Mouse (Mus musculus) ES-E14 (cell line): ENCODE results near the gene Noc3l. TPM values are rescaled to one million over a fixed set of nuclear protein-coding genes. Genes with fewer than 3 reads are reported as not detected.

Experiments
- DNase-seq: peaks from one replicate; pipeline ENCODE4 v3.0.0-alpha.2; 2013; ENCODE audit warnings: low read depth, low spot score
- H3K27ac ChIP-seq: 2 replicates; pipeline ENCODE4 v1.5.1; 2012; ENCODE audit warnings: low read depth, mild to moderate bottlenecking, low read length, moderate library complexity, mixed read lengths; ENCODE audit not compliant: poor library complexity, insufficient read depth, severe bottlenecking
- H3K36me3 ChIP-seq: 2 replicates; pipeline ENCODE4 v1.6.1; 2012; ENCODE audit warnings: mild to moderate bottlenecking, low read length, moderate library complexity, mixed read lengths; ENCODE audit not compliant: control insufficient read depth, poor library complexity, insufficient read depth, severe bottlenecking
- H3K4me1 ChIP-seq, 2 experiments: fragments of 150-350 bp in 1 of 2; sonication (generic) in 1 of 2; 2 replicates each; pipeline ENCODE4 v1.6.1; 2012; ENCODE audit warnings: low read length in 2 of 2, mild to moderate bottlenecking in 1 of 2, mixed read lengths in 1 of 2; ENCODE audit not compliant: control insufficient read depth in 2 of 2, insufficient read depth in 2 of 2, poor library complexity in 1 of 2
- H3K4me3 ChIP-seq, 2 experiments: fragments of 150-350 bp in 1 of 2; sonication (generic) in 1 of 2; 2 replicates each; pipeline ENCODE4 v1.5.1; 2012; ENCODE audit warnings: low read length in 2 of 2, low read depth in 1 of 2, mild to moderate bottlenecking in 1 of 2, mixed read lengths in 1 of 2; ENCODE audit not compliant: insufficient read depth in 1 of 2, poor library complexity in 1 of 2, severe bottlenecking in 1 of 2
- H3K9ac ChIP-seq: 2 replicates; pipeline ENCODE4 v1.6.1; 2012; ENCODE audit warnings: low read depth, mild to moderate bottlenecking, low read length, mixed read lengths; ENCODE audit not compliant: poor library complexity, insufficient read depth, severe bottlenecking
- H3K9me3 ChIP-seq: fragments of 150-350 bp; sonication (generic); 2 replicates; pipeline ENCODE4 v1.6.1; 2012; ENCODE audit warnings: low read depth, mild to moderate bottlenecking, low read length; ENCODE audit not compliant: control insufficient read depth, insufficient read depth
- CHD2 ChIP-seq: IDR thresholded peaks from 2 replicates; pipeline ENCODE4 v1.6.1; 2014; ENCODE audit warnings: mild to moderate bottlenecking, low read depth, low read length, inconsistent platforms
- HCFC1 ChIP-seq: IDR thresholded peaks from 2 replicates; pipeline ENCODE4 v1.6.1; 2012; ENCODE audit warnings: low read length, inconsistent platforms, borderline replicate concordance; ENCODE audit not compliant: insufficient read depth
- MAFK ChIP-seq: IDR thresholded peaks from 2 replicates; pipeline ENCODE4 v1.6.1; 2014; ENCODE audit warnings: mild to moderate bottlenecking, low read depth, low read length, inconsistent platforms; ENCODE audit not compliant: insufficient read depth
- ZC3H11A ChIP-seq: IDR thresholded peaks from 2 replicates; pipeline ENCODE4 v1.6.1; 2012; ENCODE audit warnings: low read depth, mild to moderate bottlenecking, inconsistent platforms, low read length, borderline replicate concordance
- ZNF384 ChIP-seq: IDR thresholded peaks from 2 replicates; pipeline ENCODE4 v1.6.1; 2012; ENCODE audit warnings: low read depth, low read length, inconsistent platforms
- in situ Hi-C, 2 experiments: fragments of 600-800 bp; cut with MboI; formaldehyde crosslinking; loops; one replicate each; pipeline ENCODE4 v1.15.1; 2025; ENCODE audit warnings: low sequenced_read_pairs in 2 of 2, inconsistent platforms in 1 of 2; ENCODE audit not compliant: unreplicated experiment in 2 of 2
- total RNA-seq: library from RNA; depleted of rRNA; stranded (reverse); fragments of 300-350 nt; gene quantifications from 2 replicates; pipeline ENCODE4 v1.2.3, GENCODE M21; 2012

The Noc3l gene
- total RNA-seq, 1 experiment: 29.9 TPM

DNA sequence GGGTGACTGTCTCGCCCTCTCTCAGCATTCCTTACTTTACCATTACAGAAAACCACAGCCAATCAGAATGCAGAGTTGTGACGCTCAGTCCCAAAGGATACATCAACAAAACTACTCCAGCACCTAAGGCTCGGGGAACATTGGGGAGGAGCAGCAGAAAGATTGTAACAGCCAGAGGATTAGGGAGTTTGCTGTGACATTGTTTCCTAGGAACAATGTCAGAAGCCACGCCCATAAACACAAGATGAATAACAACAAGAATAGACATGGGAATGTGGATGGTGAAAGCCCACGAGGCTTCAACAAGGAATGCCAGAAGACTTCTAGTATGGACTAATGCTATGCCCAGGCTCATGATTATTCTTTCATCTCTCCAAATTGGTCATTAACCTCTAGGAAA lies 61.0 kb downstream of the Noc3l start:
- no peak overlapping the region for H3K4me3 ChIP-seq
- peak; percentile 24 for DNase-seq
- no peaks in the 10 kb centered on the region for H3K36me3 ChIP-seq
- no peak overlapping the region for H3K27ac ChIP-seq
- H3K4me1 ChIP-seq: 0 out of 4 replicates have a peak, but pooled peaks cover 0 to 3% of the 10 kb centered on the region in 2 experiments
- no peak overlapping the region for H3K9ac ChIP-seq
- no peak for TF ChIP-seq ZC3H11A
- in situ Hi-C loops: loop anchor here in 1 of 2 experiments (25.0 kb wide), 1 partner anchor 321 kb away; no protein-coding TSS in a partner anchor
- no peaks in the 10 kb centered on the region for H3K9me3 ChIP-seq

DNA sequence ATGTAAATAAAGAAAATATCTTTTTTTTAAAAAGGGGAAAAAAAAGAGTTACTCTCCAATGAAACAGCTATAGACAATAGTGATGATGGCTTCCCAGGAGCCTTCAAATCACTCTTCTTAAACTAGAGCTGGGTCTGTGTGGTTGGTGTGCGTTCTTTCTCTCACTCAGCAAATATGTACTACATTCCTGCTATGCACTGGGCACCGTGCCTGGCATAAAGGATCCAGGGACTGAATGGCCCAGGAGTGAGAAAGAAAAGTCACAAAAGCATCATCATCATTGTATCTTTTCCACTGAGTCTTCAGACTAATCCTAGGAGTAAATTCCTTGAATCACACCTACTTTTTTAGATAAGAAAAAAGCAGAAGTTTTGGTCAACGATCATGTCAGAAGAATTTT lies 61.9 kb downstream of the Noc3l start:
- H3K27ac ChIP-seq: no peak overlapping the region
- no peak overlapping the region for H3K4me3 ChIP-seq
- no peak for DNase-seq
- TF ChIP-seq ZC3H11A (no peak), ZNF384 (no peak), HCFC1 (no peak), CHD2 (no peak), MAFK (no peak)
- H3K9me3 ChIP-seq: no peaks in the 10 kb centered on the region
- no peak overlapping the region for H3K9ac ChIP-seq
- 0 out of 4 replicates have a peak, but pooled peaks cover 0 to 3% of the 10 kb centered on the region in 2 experiments for H3K4me1 ChIP-seq
- no peaks in the 10 kb centered on the region for H3K36me3 ChIP-seq
- in situ Hi-C loops: loop anchor here in 1 of 2 experiments (25.0 kb wide), 1 partner anchor 320 kb away; no protein-coding TSS in a partner anchor

DNA sequence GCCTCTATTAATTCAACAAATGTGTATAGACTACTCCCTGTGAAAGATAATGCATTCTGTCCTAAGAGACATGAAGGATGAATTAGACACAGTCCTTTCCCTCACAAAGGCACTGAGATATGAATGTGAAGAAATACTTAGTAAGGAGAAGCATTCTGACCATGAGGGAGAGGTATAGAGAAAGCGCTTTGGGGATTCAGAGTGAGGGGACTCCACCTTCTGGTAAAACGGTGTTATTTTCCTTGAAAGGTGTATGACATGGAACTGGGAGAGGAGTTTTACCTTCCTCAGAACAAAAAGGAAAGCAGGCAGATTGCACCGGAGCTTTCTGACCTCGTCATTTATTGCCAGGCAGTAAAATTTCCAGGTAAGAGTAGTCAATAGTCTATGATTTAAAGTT lies 68.8 kb downstream of the Noc3l start:
- Histone ChIP-seq H3K36me3 (no peaks in the 10 kb centered on the region), H3K9ac (no peak overlapping the region), H3K27ac (no peak overlapping the region), H3K4me1 (no peaks in the 10 kb centered on the region), H3K4me3 (no peak overlapping the region), H3K9me3 (no peaks in the 10 kb centered on the region)
- in situ Hi-C loops: loop anchor here in 1 of 2 experiments (25.0 kb wide), 1 partner anchor 313 kb away; no protein-coding TSS in a partner anchor
- no peak for DNase-seq
- no peak for TF ChIP-seq MAFK
- no peak for TF ChIP-seq ZNF384
- TF ChIP-seq HCFC1: no peak
- no peak for TF ChIP-seq ZC3H11A
- TF ChIP-seq CHD2: no peak

DNA sequence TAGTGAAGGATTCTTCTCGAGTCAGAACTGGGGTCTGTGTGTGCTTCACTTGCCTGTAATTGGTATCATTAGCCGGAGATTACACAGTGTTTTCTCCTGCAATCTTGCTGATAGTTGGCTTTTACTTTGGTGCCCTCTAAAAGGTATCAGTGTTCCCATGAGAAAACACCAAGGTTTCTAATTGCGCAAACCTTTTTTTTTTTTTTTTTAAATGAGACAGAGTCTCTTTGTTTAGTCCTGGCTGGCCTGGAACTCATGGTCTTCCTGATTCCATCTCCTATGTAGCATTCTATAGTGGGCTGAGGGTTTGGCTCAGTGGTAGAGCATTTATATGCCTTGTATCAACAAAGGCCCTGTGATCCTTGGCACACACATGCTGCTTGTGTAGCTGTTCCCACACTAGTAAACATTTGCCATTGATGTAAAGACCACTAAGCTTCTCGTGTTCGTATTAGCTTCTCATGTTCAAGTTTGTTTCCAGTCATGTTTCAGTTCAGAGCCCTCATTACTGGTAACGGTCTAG lies 72.5 kb downstream of the Noc3l start:
- in situ Hi-C loops: no loop called here
- DNase-seq: no peak
- no peak overlapping the region for H3K27ac ChIP-seq

DNA sequence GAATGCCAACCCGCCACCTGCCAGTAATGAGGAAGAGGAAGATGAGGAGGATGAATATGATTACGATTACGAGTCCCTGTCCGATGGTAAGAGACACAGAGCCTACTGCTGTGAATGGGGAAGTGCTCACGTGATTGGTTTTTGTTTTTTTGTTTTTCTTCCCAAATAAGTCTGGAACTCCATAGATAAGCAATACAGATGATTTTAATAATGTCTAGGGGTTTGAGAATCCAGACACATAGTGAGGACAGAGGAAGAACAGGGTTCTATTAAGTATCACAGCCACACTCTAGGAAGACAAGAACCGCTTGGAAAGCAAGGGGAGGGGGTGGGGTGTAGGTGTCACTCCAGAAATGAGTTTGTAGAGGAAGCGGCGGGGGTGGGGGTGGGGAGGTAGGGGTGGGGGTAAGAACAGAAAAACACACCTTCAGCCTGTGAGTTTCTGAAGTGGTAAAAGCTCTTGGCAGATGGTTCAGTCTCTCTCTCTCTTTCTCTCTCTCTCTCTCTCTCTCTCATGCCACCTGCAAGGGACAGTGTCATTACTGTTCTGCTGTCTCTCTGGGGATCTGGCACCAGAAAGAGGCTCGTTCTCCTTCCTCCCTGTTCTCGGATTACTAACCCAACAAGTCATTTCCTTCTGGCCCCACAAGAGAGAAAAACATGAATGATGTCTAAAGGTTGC lies 73.1 kb downstream of the Noc3l start:
- no peak for TF ChIP-seq ZNF384
- no peak overlapping the region for H3K9ac ChIP-seq
- no peak overlapping the region for H3K27ac ChIP-seq
- no peaks in the 10 kb centered on the region for H3K4me1 ChIP-seq
- no peaks in the 10 kb centered on the region for H3K9me3 ChIP-seq
- no peaks in the 10 kb centered on the region for H3K36me3 ChIP-seq
- H3K4me3 ChIP-seq: no peak overlapping the region
- DNase-seq: no peak
- in situ Hi-C loops: no loop called here

More for the DNA sequence above, 72.5 kb downstream of the Noc3l start:
- Histone ChIP-seq H3K36me3 (no peaks in the 10 kb centered on the region), H3K9me3 (no peaks in the 10 kb centered on the region), H3K4me3 (no peak overlapping the region), H3K4me1 (no peaks in the 10 kb centered on the region), H3K9ac (no peak overlapping the region)
- TF ChIP-seq HCFC1: no peak
